Mouse (Mus musculus) adrenal gland, adult 8-10 months (tissue): Measurements from ENCODE around the gene Gm3336. TPM values are rescaled to one million over a fixed set of nuclear protein-coding genes. Genes with fewer than 3 reads are reported as not detected.

Source experiments
- DNase-seq: peaks from one replicate; pipeline ENCODE4 v3.0.0; 2022
- total RNA-seq, 4 experiments: library from RNA; stranded (reverse); gene quantifications; 2 replicates each; pipeline ENCODE4 v1.2.4; 2022

Gm3336 gene
- total RNA-seq, 4 experiments from 2014 or later = not detected

GRCm38 (mm10) chr8:70765838-70766570 is 47.7 kb downstream of the Gm3336 start:
- no peak for DNase-seq

- no peak for DNase-seq
Measured at GRCm38 (mm10) chr8:70766571-70767440, 48.5 kb downstream of the Gm3336 start.

GRCm38 (mm10) chr8:70767503-70767902 is 49.2 kb downstream of the Gm3336 start:
- DNase-seq = no peak

GRCm38 (mm10) chr8:70768231-70768776 is 50.0 kb downstream of the Gm3336 start:
- no peak for DNase-seq

- no peak for DNase-seq
Measured at GRCm38 (mm10) chr8:70768956-70769355, 50.6 kb downstream of the Gm3336 start.

DNA sequence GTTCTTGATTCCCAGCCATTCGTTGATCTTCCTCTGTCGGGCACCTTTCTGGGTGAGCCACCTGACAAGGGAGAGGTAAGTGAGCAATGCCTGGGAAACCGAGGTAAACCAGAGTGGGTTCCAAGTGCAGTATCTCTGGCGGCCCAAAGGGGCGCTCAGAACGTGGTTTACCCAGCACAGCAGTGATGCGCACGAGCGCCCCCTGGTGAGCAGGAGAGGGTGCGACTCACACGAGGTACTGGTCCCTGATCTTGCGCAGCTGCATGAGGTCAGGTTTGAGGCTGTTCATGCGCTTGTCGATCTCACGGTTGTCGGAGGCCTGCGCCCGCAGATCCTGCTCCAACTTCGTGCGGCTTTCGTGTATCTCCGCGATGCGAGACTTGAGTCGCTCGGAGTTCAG is 51.0 kb downstream of the Gm3336 start:
- DNase-seq = peak; percentile 91

DNA sequence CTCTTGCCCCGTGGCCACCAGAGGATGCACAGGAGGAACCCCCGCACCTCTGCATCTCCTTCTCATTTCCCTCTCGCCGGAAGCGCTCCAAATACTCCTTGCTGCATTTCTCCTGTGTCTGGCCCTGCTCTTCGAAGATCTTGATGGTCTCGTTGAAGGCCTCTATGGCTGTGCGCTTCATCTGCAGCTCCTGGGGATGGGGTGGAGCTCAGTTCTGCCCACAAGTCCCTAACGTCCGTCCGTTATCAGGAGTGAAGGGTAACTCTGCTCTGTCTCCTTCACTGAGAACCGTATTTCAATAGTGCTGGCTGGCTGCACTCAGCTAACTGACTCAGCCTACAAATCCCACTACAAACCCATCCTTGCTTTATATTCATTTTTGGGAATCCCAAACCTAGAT is 51.5 kb downstream of the Gm3336 start:
- no peak for DNase-seq

- no peak for DNase-seq
Measured at GRCm38 (mm10) chr8:70770748-70771147, 52.4 kb downstream of the Gm3336 start.

- no peak for DNase-seq
Measured at GRCm38 (mm10) chr8:70771217-70771616, 52.9 kb downstream of the Gm3336 start.

GRCm38 (mm10) chr8:70772075-70772474 is 53.7 kb downstream of the Gm3336 start:
- no peak for DNase-seq

Other genes with a start within 250 kb of the Gm3336 start
- 10 to 100 TPM; 27.3 to 35.8 (median 30.6) TPM for gene Klhl26, start 241.6 kb upstream of the Gm3336 start, total RNA-seq
- gene Tmem59l, start 231.2 kb upstream of the Gm3336 start, total RNA-seq = 10 to 100 TPM; 27.2 to 44.6 (median 31.0) TPM
- 1 to 10 TPM in 1 of 4 experiments, under 1 TPM in 2, not detected in 1; 0.51 to 1.5 (median 0.59) TPM for gene Crlf1, start 225.4 kb upstream of the Gm3336 start, total RNA-seq
- 100 to 1,000 TPM; 126 to 165 (median 148) TPM for gene Rex1bd, start 211.8 kb upstream of the Gm3336 start, total RNA-seq
- gene Uba52, start 207.7 kb upstream of the Gm3336 start, total RNA-seq = 1,000 to 10,000 TPM; 1,217 to 1,378 (median 1,304) TPM
- 100 to 1,000 TPM; 352 to 405 (median 379) TPM for gene Fkbp8, start 190.8 kb upstream of the Gm3336 start, total RNA-seq
- 10 to 100 TPM; 77.1 to 86.6 (median 80.3) TPM for gene Kxd1, start 190.6 kb upstream of the Gm3336 start, total RNA-seq
- gene Ell, start 179.1 kb upstream of the Gm3336 start, total RNA-seq = 10 to 100 TPM; 25.2 to 38.3 (median 30.3) TPM
- 100 to 1,000 TPM; 124 to 207 (median 158) TPM for gene Isyna1, start 124.2 kb upstream of the Gm3336 start, total RNA-seq
- 100 to 1,000 TPM in 2 of 4 experiments, 10 to 100 TPM in 2; 69.3 to 158 (median 120) TPM for gene Ssbp4, start 109.7 kb upstream of the Gm3336 start, total RNA-seq
- 1 to 10 TPM; 1.5 to 4.4 (median 3.2) TPM for gene Lrrc25, start 102.4 kb upstream of the Gm3336 start, total RNA-seq
- gene Gdf15, start 86.1 kb upstream of the Gm3336 start, total RNA-seq = 1 to 10 TPM; 1.8 to 3.5 (median 3.0) TPM
- gene Pgpep1, start 58.2 kb upstream of the Gm3336 start, total RNA-seq = 100 to 1,000 TPM; 129 to 163 (median 131) TPM
- gene Lsm4, start 45.3 kb upstream of the Gm3336 start, total RNA-seq = 100 to 1,000 TPM in 1 of 4 experiments, 10 to 100 TPM in 3; 81.4 to 101 (median 86.6) TPM
- gene Jund, start 19.6 kb upstream of the Gm3336 start, total RNA-seq = 100 to 1,000 TPM; 187 to 329 (median 253) TPM
- gene Iqcn, start 15.1 kb upstream of the Gm3336 start, total RNA-seq = under 1 TPM in 3 of 4 experiments, not detected in 1; 0.07 to 0.09 (median 0.08) TPM
- gene Pde4c, start 5.2 kb downstream of the Gm3336 start, total RNA-seq = under 1 TPM; 0.26 to 0.86 (median 0.30) TPM
- gene Rab3a, start 36.1 kb downstream of the Gm3336 start, total RNA-seq = 10 to 100 TPM; 59.6 to 90.1 (median 74.4) TPM
- 100 to 1,000 TPM; 106 to 166 (median 126) TPM for gene Mpv17l2, start 42.4 kb downstream of the Gm3336 start, total RNA-seq
- gene Pik3r2, start 58.2 kb downstream of the Gm3336 start, total RNA-seq = 10 to 100 TPM; 44.0 to 73.8 (median 57.9) TPM
- 10 to 100 TPM; 17.8 to 37.7 (median 26.5) TPM for gene Mast3, start 86.5 kb downstream of the Gm3336 start, total RNA-seq
- gene Il12rb1, start 89.9 kb downstream of the Gm3336 start, total RNA-seq = under 1 TPM; 0.11 to 0.75 (median 0.22) TPM
- gene Arrdc2, start 121.2 kb downstream of the Gm3336 start, total RNA-seq = 10 to 100 TPM; 11.7 to 17.7 (median 14.5) TPM
- 1 to 10 TPM; 4.2 to 4.7 (median 4.4) TPM for gene Kcnn1, start 144.7 kb downstream of the Gm3336 start, total RNA-seq
- gene Ccdc124, start 155.4 kb downstream of the Gm3336 start, total RNA-seq = 10 to 100 TPM; 48.5 to 68.7 (median 51.3) TPM
- not detected for gene Slc5a5, start 174.2 kb downstream of the Gm3336 start, total RNA-seq
- 1,000 to 10,000 TPM; 1,169 to 1,386 (median 1,259) TPM for gene Rpl18a, start 178.9 kb downstream of the Gm3336 start, total RNA-seq
- 10 to 100 TPM; 35.7 to 54.1 (median 50.0) TPM for gene Map1s, start 187.4 kb downstream of the Gm3336 start, total RNA-seq